Mouse (Mus musculus) cortical plate, adult 2 months (tissue): Measurements from ENCODE around the gene Rsc1a1. TPM values are rescaled to one million over a fixed set of nuclear protein-coding genes. Genes with fewer than 3 reads are reported as not detected.
A peak's percentile ranks its signal among the peaks of the same experiment; 100 is the strongest.

Source experiments
- H3K27ac ChIP-seq: fragments of 200-500 bp; 2 replicates; pipeline ENCODE4 v1.5.1; 2012; ENCODE audit warnings: low read length, control low read depth, inconsistent platforms; ENCODE audit not compliant: insufficient read depth
- H3K4me1 ChIP-seq: fragments of 200-500 bp; 2 replicates; pipeline ENCODE4 v1.6.1; 2011; ENCODE audit warnings: low read length; ENCODE audit not compliant: control insufficient read depth, insufficient read depth
- H3K4me3 ChIP-seq: fragments of 200-500 bp; 2 replicates; pipeline ENCODE4 v1.5.1; 2011; ENCODE audit warnings: mild to moderate bottlenecking, low read length, control low read depth; ENCODE audit not compliant: insufficient read depth
- CTCF ChIP-seq: fragments of 200-500 bp; IDR thresholded peaks from 2 replicates; pipeline ENCODE4 v1.5.1; 2011; ENCODE audit warnings: mild to moderate bottlenecking, control low read depth, low read length; ENCODE audit not compliant: insufficient read depth; ENCODE audit errors: extremely low read depth
- POLR2A ChIP-seq: fragments of 200-500 bp; IDR thresholded peaks from 2 replicates; pipeline ENCODE4 v1.6.1; 2011; ENCODE audit warnings: mild to moderate bottlenecking, low read length, control low read depth; ENCODE audit not compliant: insufficient read depth; ENCODE audit errors: extremely low read depth
- polyA plus RNA-seq: library from polyadenylated mRNA; depleted of rRNA; stranded (reverse); fragments of >200 nt; gene quantifications from 2 replicates; pipeline ENCODE4 v1.2.3, GENCODE M21; 2012

The Rsc1a1 gene
- polyA plus RNA-seq, 1 experiment = 7.8 TPM

GRCm38 (mm10) chr4:141676462-141676979 lies 8.9 kb downstream of the Rsc1a1 start:
- TF ChIP-seq POLR2A (no peak), CTCF (no peak)
- H3K4me1 ChIP-seq = no peaks in the 10 kb centered on the region
- H3K27ac ChIP-seq = no peak overlapping the region
- no peak overlapping the region for H3K4me3 ChIP-seq

DNA sequence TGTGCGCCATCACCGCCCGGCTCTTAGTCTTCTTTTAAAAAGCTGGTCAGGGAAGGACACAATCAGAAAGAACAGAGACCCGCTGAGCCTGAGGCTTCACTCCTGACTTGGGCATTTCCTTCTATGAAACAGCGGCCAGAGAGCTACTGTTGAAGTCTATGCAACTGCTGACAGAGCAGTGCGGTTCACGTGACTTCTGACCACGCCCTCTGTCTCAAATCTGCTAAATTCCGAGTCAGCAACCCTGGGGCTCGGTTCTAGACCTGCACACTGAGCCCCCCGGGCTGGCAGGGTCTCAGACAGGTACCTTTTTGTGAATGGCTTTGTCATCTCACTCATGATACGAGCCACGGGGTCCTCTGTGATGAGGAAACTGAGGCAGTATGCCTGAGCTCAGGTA lies 13.1 kb downstream of the Rsc1a1 start:
- H3K27ac ChIP-seq = no peak overlapping the region
- no peaks in the 10 kb centered on the region for H3K4me1 ChIP-seq
- TF ChIP-seq CTCF (no peak), POLR2A (no peak)
- H3K4me3 ChIP-seq = no peak overlapping the region

DNA sequence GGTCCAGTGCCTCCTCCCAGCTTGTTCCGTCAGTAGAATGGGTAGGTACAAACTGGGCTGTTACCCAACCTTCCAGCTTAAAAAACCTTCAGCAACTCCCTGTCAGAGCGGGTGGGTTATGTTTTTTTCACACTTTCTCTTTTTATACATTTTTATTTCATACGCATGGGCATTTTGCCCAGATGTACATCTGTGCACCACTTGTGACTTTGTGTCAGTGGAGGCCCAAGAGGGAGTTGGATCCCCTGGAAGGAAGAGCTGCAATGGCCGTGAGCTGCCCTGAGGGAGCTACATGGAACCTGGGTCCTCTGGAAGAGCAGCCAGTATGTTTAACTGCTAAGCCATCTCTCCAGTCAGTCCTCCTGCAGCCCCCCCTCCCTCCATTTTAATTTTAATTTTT lies 14.0 kb downstream of the Rsc1a1 start:
- no peak for TF ChIP-seq POLR2A
- no peak for TF ChIP-seq CTCF
- H3K27ac ChIP-seq = no peak overlapping the region
- no peak overlapping the region for H3K4me3 ChIP-seq
- H3K4me1 ChIP-seq = no peaks in the 10 kb centered on the region

DNA sequence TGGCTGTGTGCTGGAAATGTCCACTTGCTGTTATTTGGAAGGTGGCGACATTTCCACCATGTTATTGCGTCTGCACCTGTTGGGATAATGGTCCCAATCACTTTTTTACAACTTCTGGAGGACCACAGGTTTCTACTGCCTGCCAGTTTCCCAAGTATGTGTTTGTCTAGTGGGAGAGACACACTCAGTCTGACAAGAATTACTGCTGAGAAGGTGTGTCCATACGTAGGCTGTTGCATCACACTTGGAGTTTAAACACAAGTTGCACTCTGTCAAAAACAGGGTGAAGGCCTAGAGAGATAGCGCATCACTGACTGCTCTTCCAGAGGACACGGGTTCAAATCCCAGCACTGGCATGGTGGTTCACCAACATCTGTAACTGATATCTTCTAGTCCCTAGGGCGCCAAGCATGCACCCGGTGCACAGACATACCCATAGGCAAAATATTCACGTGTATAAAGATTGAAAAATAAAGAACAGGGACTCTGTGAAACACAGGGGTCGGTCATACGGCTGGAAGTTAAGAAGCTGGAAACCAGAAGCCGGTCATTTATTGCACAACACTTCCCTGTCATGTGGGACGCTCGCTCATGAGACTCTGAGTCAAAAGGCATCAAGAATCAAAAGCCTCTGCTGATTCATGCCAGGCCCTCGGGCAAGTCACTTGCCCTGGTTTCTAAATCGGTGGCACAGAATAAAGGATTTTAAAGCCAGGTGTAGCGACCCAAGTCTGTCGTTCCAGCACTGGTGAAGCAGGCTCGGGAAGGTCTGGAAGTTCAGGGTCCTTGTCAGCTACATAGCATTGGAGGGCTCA lies 15.3 kb downstream of the Rsc1a1 start:
- Histone ChIP-seq H3K4me1 (no peaks in the 10 kb centered on the region), H3K27ac (no peak overlapping the region), H3K4me3 (no peak overlapping the region)
- TF ChIP-seq CTCF = no peak
- TF ChIP-seq POLR2A = no peak

- TF ChIP-seq CTCF = no peak
- TF ChIP-seq POLR2A = no peak
- Histone ChIP-seq H3K4me1 (peaks cover 4% of the 10 kb centered on the region; the same call in 1 of the 2 replicates), H3K4me3 (peak within 1 kb of the TSS; percentile 50), H3K27ac (peak within 1 kb of the TSS; percentile 11; the same call in 1 of the 2 replicates)
These were observed 20.6 kb downstream of the Rsc1a1 start, which contains the start of gene Plekhm2 for GRCm38 (mm10) chr4:141664799-141665198. Gene Plekhm2 (minus strand): TSS chr4:141664899.

DNA sequence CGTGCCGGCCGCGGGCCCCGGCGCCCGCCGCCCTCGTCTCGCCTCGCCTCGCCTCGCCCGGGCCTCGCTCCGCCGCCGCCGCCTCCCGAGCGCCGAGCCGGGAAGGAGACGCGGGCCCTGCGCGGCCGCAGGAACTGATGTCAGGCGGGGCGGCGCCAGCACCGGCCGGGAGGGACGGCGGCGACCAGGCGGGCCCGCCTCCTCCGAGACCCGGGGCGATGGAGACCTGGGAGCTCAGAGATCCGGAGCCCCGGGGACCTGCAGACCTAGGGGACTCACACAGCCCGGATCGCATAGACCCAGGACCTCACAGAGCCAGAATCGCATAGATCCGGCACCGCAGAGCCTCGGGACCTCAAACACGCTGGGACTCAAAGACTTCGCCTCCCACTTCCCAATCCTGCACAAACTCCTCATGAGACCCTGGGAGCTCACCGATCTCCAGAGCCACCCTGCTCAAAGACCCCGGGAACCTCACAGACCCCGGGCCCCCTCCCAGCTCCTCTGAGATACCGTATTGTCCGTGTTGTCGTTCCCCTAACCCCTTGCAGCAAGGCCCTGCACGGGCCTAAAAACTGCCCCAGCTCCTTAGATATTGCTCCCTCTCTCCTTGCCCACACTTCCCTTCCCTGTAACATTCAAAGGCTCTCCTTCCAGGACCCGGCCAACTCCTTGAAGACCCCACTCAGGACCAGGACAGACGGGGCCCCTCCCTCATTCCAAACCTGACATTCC lies 21.2 kb downstream of the Rsc1a1 start:
- Histone ChIP-seq H3K4me3 (peak overlapping the region; percentile 50), H3K4me1 (peaks cover 4% of the 10 kb centered on the region; the same call in 1 of the 2 replicates), H3K27ac (peak overlapping the region; percentile 11; the same call in 1 of the 2 replicates)
- TF ChIP-seq CTCF (no peak), POLR2A (peak; percentile 44; the same call in 1 of the 2 replicates)

DNA sequence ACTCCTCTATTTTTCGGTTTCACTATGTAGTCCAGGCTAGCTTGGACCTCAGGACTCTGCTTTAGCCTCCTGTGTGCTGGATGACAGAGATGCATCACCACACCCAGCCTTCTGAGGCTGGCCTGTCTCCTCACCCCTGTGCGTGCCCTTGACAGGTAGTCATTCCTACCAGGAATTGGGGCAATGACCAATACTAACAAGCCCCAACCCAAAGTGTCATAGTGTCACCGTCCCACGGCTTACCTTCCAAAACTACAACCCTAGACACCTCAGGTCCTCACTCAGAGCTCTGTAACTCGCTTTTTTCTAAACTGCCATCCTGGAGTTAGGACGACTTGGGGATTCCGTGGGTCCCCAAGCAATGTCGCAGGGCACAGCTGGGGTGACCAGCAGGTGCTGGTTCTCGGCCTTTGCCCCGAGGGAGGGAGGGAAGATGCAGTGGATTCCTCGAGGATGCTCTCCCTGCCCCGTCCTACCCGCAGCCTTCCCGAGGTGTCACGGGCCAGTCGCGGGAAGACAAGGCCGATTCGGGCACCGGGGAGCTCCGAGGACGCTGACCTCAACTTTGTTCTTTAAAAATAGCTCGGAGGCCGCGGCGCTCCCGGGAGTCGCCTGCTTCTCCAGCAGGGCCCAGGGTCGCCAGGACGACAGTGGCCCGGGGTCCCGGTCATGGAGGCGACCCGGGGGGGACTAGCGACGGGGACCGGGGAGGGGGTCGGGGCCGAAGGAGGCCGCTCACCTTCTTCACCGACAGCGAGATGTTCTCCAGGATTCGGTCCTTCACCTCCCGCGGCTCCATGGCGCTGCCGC lies 22.1 kb downstream of the Rsc1a1 start:
- H3K4me1 ChIP-seq = peaks cover 7% of the 10 kb centered on the region; the same call in 1 of the 2 replicates
- H3K27ac ChIP-seq = peak overlapping the region; percentile 51
- TF ChIP-seq CTCF (no peak), POLR2A (no peak)
- peak overlapping the region; percentile 50 for H3K4me3 ChIP-seq

DNA sequence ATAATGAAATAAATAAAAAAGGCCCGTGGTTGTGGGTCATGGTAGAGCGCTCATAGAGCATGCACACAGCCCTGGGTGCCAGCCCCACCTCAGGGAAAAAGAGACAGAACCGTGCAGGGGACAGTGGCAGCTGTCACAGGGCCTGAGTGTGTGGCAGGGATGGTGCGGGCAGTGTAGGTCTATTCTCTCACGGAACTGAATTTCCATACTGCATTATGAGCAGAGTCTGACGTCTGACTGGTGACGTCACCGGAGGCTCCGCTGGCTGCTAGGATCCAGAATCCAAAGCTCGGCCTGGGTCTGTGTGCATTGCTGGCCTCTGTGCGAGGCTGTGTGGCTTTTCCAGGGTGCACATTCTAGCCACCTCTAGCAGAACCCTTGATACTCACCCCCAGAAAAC lies 24.5 kb downstream of the Rsc1a1 start:
- no peak overlapping the region for H3K27ac ChIP-seq

GRCm38 (mm10) chr4:141659739-141660138 lies 25.7 kb downstream of the Rsc1a1 start:
- Histone ChIP-seq H3K27ac (no peak overlapping the region), H3K4me3 (no peak overlapping the region), H3K4me1 (peaks cover 7% of the 10 kb centered on the region)
- TF ChIP-seq CTCF (0 out of 2 replicates have a peak, but pooled peaks have one; percentile 18), POLR2A (no peak)

More for the DNA sequence above, 24.5 kb downstream of the Rsc1a1 start:
- no peak for TF ChIP-seq CTCF
- H3K4me3 ChIP-seq = no peak overlapping the region
- H3K4me1 ChIP-seq = peaks cover 7% of the 10 kb centered on the region
